Mouse (Mus musculus): ENCODE measurements at regions not wholly inside any gene's neighbourhood (a gene's known extent, or its start where the extent isn't known, plus 50 kb on each side); places are given as distances from the start of the nearest gene placed in this dataset.

DNA sequence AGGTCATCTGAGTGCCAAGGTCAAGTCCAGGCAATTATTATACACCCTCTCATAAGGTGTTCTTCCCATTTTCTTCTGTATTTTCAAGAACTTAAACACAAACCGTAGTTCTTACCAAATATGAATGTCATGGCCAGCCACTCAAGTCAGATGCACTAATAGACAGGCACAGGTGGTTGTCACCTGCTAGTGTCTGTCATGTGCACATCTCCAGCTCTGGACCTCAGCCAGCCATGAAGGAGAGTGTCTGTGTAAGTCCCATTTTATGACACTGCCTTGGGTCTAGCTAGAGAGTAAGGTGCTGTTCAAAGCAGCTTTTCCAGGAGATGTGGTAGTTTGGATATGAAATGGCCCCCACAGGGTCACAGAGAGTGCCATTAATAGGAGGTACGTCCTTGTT, 68.5 kb upstream of the Igfbp3 start:
- H3K27ac ChIP-seq (ENCODE audit: low read depth, low read length), result no peak overlapping the region
- WGBS (ENCODE audit: insufficient replicate concordance), result 74% methylated on average over 2 of the region's 2 CpGs
- H3K4me1 ChIP-seq (ENCODE audit: control insufficient read depth, insufficient read depth, low read length), result no peaks in the 10 kb centered on the region
- no peaks in the 10 kb centered on the region for H3K36me3 ChIP-seq (ENCODE audit: control insufficient read depth, insufficient read depth, low read length)
- no peak overlapping the region for H3K4me2 ChIP-seq
- no peak overlapping the region for H3K9ac ChIP-seq (ENCODE audit: low read depth, low read length)
- no peak; the same call in 1 of the 2 replicates for ATAC-seq (replicated peaks; ENCODE audit: insufficient number of reproducible peaks, low FRiP score, low TSS enrichment)
- no peak overlapping the region for H3K4me3 ChIP-seq (ENCODE audit: low read depth, low read length)
- no peaks in the 10 kb centered on the region for H3K27me3 ChIP-seq (ENCODE audit: control insufficient read depth, insufficient read depth, low read length)
- H3K9me3 ChIP-seq (replicated peaks; ENCODE audit: control insufficient read depth, low read length), result no peaks in the 10 kb centered on the region

DNA sequence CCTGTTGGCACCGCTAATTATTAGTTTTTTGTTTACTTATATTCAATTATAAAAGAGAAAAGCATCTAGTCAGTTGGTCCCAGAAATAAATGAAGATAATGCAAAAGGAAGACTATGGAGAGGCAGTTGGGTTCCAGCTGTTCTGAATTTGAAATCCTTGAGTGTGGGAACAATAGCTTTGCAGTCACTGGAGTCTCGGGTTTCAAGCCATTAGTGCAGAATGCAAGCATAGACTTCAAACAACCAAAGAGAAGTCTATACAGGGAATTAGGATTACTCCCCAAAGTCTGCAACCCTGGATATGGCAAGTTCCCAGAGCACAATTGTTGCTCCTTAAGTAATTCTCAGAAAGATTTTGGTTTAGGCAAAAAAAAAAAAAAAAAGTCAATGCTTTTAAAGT, 67.9 kb upstream of the Igfbp3 start:
- ATAC-seq (replicated peaks; ENCODE audit: insufficient number of reproducible peaks, low FRiP score, low TSS enrichment), result no peak
- H3K27me3 ChIP-seq (ENCODE audit: control insufficient read depth, insufficient read depth, low read length), result no peaks in the 10 kb centered on the region
- no peak overlapping the region for H3K9ac ChIP-seq (ENCODE audit: low read depth, low read length)
- WGBS (ENCODE audit: insufficient replicate concordance), result 43% methylated on average over 2 of the region's 2 CpGs
- H3K27ac ChIP-seq (ENCODE audit: low read depth, low read length), result no peak overlapping the region
- H3K9me3 ChIP-seq (replicated peaks; ENCODE audit: control insufficient read depth, low read length), result no peaks in the 10 kb centered on the region
- H3K36me3 ChIP-seq (ENCODE audit: control insufficient read depth, insufficient read depth, low read length), result no peaks in the 10 kb centered on the region
- no peak overlapping the region for H3K4me2 ChIP-seq
- H3K4me1 ChIP-seq (ENCODE audit: control insufficient read depth, insufficient read depth, low read length), result no peaks in the 10 kb centered on the region
- H3K4me3 ChIP-seq (ENCODE audit: low read depth, low read length), result no peak overlapping the region

DNA sequence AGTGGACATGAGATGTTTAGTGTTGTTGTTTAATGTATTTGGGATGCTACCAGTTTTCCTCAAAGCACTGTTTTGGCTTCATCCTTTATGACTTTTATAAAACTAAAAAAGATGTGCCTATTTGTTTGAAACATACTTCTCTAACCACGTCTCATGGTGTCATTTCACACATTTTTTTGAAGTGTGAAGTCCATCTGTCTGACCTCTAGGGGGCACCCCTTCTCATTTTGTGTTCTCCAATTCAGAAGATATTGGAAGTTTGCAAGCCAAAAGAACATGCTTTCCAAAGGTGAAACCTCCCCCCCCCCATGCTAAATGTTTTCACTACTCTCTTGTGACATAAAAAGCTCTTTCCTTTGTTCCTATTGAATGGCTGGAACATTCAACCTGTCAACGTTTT, 66.2 kb upstream of the Igfbp3 start:
- Histone ChIP-seq H3K4me3 (ENCODE audit: low read depth, low read length) (no peak overlapping the region), H3K4me1 (ENCODE audit: control insufficient read depth, insufficient read depth, low read length) (no peaks in the 10 kb centered on the region), H3K36me3 (ENCODE audit: control insufficient read depth, insufficient read depth, low read length) (no peaks in the 10 kb centered on the region), H3K4me2 (no peak overlapping the region), H3K27ac (ENCODE audit: low read depth, low read length) (no peak overlapping the region), H3K9me3 (replicated peaks; ENCODE audit: control insufficient read depth, low read length) (no peaks in the 10 kb centered on the region), H3K9ac (ENCODE audit: low read depth, low read length) (no peak overlapping the region), H3K27me3 (ENCODE audit: control insufficient read depth, insufficient read depth, low read length) (no peaks in the 10 kb centered on the region)
- ATAC-seq (replicated peaks; ENCODE audit: insufficient number of reproducible peaks, low FRiP score, low TSS enrichment), result no peak
- WGBS (ENCODE audit: insufficient replicate concordance), result 77% methylated on average over 2 of the region's 2 CpGs

GRCm38 (mm10) chr11:7272543-7272942, 58.8 kb upstream of the Igfbp3 start:
- Histone ChIP-seq H3K9ac (ENCODE audit: low read depth, low read length) (no peak overlapping the region), H3K4me3 (ENCODE audit: low read depth, low read length) (no peak overlapping the region), H3K36me3 (ENCODE audit: control insufficient read depth, insufficient read depth, low read length) (no peaks in the 10 kb centered on the region), H3K27ac (ENCODE audit: low read depth, low read length) (no peak overlapping the region), H3K4me2 (no peak overlapping the region), H3K27me3 (ENCODE audit: control insufficient read depth, insufficient read depth, low read length) (no peaks in the 10 kb centered on the region), H3K9me3 (replicated peaks; ENCODE audit: control insufficient read depth, low read length) (no peaks in the 10 kb centered on the region), H3K4me1 (ENCODE audit: control insufficient read depth, insufficient read depth, low read length) (peaks cover 6% of the 10 kb centered on the region; the same call in 1 of the 2 replicates)
- 21% methylated on average over 3 of the region's 3 CpGs for WGBS (ENCODE audit: insufficient replicate concordance)
- no peak for ATAC-seq (replicated peaks; ENCODE audit: insufficient number of reproducible peaks, low FRiP score, low TSS enrichment)

DNA sequence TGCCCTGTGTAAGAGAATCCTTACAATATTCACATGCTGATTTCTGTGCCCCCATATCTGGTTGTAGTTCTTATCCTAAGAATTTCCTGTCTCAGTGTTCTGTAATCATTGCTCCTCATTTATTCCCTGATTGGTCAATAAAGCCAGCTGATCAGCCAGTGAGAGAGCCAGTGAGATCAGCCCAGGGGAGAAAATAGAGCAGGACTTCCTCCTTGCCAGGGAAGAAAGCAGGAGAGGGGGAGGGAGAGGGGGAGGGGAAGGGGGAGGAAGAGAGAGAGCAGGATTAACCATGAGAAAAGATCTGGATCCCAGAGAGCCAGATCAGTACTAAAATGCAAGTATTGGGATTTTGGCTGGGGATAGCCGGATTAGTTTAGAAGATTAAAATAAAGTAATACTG, 57.2 kb upstream of the Igfbp3 start:
- Histone ChIP-seq H3K4me2 (no peak overlapping the region), H3K4me3 (ENCODE audit: low read depth, low read length) (no peak overlapping the region), H3K36me3 (ENCODE audit: control insufficient read depth, insufficient read depth, low read length) (no peaks in the 10 kb centered on the region), H3K9ac (ENCODE audit: low read depth, low read length) (no peak overlapping the region), H3K27ac (ENCODE audit: low read depth, low read length) (no peak overlapping the region), H3K9me3 (replicated peaks; ENCODE audit: control insufficient read depth, low read length) (no peaks in the 10 kb centered on the region), H3K4me1 (ENCODE audit: control insufficient read depth, insufficient read depth, low read length) (peaks cover 6% of the 10 kb centered on the region; the same call in 1 of the 2 replicates), H3K27me3 (ENCODE audit: control insufficient read depth, insufficient read depth, low read length) (no peaks in the 10 kb centered on the region)
- no peak for ATAC-seq (replicated peaks; ENCODE audit: insufficient number of reproducible peaks, low FRiP score, low TSS enrichment)
- WGBS (ENCODE audit: insufficient replicate concordance), result 79% methylated on average over 1 of the region's 1 CpGs

- H3K36me3 ChIP-seq (ENCODE audit: control insufficient read depth, insufficient read depth, low read length), result no peaks in the 10 kb centered on the region
- no peaks in the 10 kb centered on the region for H3K9me3 ChIP-seq (replicated peaks; ENCODE audit: control insufficient read depth, low read length)
- H3K4me1 ChIP-seq (ENCODE audit: control insufficient read depth, insufficient read depth, low read length), result no peaks in the 10 kb centered on the region
- WGBS (ENCODE audit: insufficient replicate concordance), result 73% methylated on average over 4 of the region's 4 CpGs
- H3K9ac ChIP-seq (ENCODE audit: low read depth, low read length), result no peak overlapping the region
- ATAC-seq (replicated peaks; ENCODE audit: insufficient number of reproducible peaks, low FRiP score, low TSS enrichment), result no peak
- H3K4me3 ChIP-seq (ENCODE audit: low read depth, low read length), result no peak overlapping the region
- H3K27ac ChIP-seq (ENCODE audit: low read depth, low read length), result no peak overlapping the region
- H3K4me2 ChIP-seq, result no peak overlapping the region
- no peaks in the 10 kb centered on the region for H3K27me3 ChIP-seq (ENCODE audit: control insufficient read depth, insufficient read depth, low read length)
Observed at GRCm38 (mm10) chr11:7263971-7264370, 50.2 kb upstream of the Igfbp3 start.

All from heart, embryonic 11.5 days (tissue).